Mouse (Mus musculus) brown adipose tissue, adult 24 weeks (tissue): ENCODE measurements around the gene Ldah. TPM values are rescaled to one million over a fixed set of nuclear protein-coding genes. Genes with fewer than 3 reads are reported as not detected.
"Not testable (repeated sequence)": the region's sequence is repeated elsewhere in the genome, so short reads cannot be mapped to it uniquely, and the experiment has no call there.

Experiments
- H3K27ac ChIP-seq: fragments of 200-500 bp; replicated peaks from 2 replicates; pipeline ENCODE4 v1.5.1; 2012; ENCODE audit warnings: low read depth, mild to moderate bottlenecking, low read length
- H3K4me1 ChIP-seq: fragments of 200-500 bp; 2 replicates; pipeline ENCODE4 v1.6.1; 2012; ENCODE audit warnings: low read length, mixed read lengths; ENCODE audit not compliant: control insufficient read depth, insufficient read depth, insufficient read length
- H3K4me3 ChIP-seq: fragments of 200-500 bp; 2 replicates; pipeline ENCODE4 v1.5.1; 2012; ENCODE audit warnings: low read depth, mild to moderate bottlenecking, low read length, moderate library complexity; ENCODE audit not compliant: insufficient read depth
- polyA plus RNA-seq: library from polyadenylated mRNA; stranded (reverse); fragments of >200 nt; gene quantifications from 2 replicates; pipeline ENCODE4 v1.2.4, GENCODE M21; 2012; ENCODE audit not compliant: missing spikeins, insufficient read depth, insufficient read length

Ldah gene
- polyA plus RNA-seq: 43.6 and 55.7 TPM in 2 replicates

DNA sequence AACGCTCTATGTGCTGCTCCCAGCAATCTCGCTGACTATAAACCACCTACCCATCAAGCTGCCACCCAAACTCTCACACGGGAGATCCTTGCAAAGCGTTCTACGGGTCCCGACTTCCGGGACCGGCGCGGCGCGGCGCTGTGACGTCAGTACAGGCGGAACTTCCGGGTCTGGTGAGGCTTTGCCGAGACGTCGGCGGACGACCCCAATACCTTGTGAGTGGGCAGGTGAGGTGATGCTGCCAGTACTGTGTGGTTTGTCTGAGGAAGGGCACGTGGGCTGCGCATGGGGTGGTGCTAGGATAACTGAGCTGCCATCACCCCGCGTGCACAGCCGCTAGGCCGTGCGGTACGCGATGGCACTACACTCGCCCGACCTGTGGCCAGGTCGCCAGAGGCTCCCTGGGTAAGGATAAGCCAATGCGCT is at the start of gene Ldah:
Ldah (plus strand) TSS at position 130 of the 426 bp plus-strand sequence.
- Histone ChIP-seq H3K4me3 (peak within 1 kb of the TSS; percentile 100), H3K4me1 (no peaks in the 10 kb centered on the region), H3K27ac (peak within 1 kb of the TSS; percentile 74)

DNA sequence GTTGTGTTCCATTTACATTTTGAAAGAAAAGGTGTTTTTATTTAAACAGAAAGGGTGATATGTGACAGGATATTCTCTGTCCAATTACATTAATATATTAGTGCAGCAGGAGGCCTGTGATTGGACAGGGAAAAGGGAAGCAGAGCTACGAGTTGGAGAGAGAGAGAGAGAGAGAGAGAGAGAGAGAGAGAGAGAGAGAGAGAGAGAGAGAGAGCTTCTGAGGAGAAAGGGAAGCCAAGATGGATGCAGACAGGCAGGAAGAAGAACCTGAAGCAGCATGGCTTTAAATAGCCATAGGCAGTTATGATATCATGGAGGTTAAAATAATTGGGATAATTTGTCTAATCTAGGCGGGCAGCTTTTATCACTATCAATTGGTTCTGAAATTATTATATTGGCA is 40.2 kb upstream of the Ldah start:
- Histone ChIP-seq H3K4me3 (no peak overlapping the region), H3K4me1 (no peaks in the 10 kb centered on the region), H3K27ac (no peak overlapping the region)

DNA sequence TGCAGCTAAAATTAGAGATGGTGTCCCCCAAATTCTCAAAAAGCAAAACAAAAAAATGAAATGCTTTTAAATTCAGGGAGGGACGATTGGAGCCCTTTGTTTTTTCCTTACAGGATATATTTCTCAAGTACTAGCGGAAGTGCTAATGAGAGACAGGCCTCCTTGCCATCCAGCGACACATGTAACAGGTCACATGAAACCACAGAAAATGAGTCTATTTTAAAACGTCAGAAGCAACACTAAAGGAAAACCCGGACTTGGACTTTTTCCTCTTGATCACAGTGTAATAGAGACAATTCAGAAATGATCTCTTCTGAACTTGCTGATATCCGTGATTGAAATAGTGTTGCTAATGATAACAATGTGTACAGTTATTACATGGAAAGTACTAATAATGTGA is 27.0 kb upstream of the Ldah start:
- Histone ChIP-seq H3K4me1 (no peaks in the 10 kb centered on the region), H3K4me3 (no peak overlapping the region), H3K27ac (no peak overlapping the region)

DNA sequence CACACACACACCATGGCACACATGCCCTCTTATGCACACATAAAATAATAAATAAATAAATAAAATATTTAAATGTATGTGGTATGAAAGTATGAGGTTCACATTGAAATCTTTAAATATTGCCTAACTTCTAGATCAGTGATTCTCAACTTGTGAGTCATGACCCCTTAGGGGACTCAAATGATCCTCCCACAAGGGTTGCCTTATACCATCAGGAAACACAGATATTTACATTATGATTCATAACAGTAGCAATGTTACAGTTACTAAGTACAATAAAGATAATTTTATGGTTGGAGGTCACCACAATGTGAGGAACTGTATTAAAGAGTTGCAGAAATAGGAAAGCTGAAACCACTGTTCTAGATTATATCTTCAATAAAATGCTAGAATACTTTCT is 26.2 kb upstream of the Ldah start:
- no peaks in the 10 kb centered on the region for H3K4me1 ChIP-seq
- H3K4me3 ChIP-seq: no peak overlapping the region
- no peak overlapping the region for H3K27ac ChIP-seq

DNA sequence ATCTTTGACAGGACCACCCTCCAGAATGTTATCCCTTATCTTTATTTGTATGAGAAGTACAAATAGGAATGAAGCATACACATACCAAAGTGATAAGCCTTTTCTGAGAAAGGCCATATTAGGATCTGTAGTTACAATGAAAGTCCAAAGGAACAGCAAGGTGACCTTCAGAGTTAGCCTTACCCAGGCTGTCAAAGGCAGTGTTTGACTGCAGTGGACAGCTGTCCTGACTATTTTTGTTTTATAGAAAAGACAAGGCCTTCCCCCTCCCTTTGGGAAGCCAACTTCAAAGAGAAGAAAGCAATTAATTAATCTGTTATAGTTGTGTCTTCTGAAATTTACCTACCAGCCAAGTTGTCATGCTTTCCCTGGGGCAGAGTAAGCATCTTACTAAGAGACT is 23.4 kb upstream of the Ldah start:
- Histone ChIP-seq H3K4me3 (no peak overlapping the region), H3K4me1 (no peaks in the 10 kb centered on the region), H3K27ac (no peak overlapping the region)

DNA sequence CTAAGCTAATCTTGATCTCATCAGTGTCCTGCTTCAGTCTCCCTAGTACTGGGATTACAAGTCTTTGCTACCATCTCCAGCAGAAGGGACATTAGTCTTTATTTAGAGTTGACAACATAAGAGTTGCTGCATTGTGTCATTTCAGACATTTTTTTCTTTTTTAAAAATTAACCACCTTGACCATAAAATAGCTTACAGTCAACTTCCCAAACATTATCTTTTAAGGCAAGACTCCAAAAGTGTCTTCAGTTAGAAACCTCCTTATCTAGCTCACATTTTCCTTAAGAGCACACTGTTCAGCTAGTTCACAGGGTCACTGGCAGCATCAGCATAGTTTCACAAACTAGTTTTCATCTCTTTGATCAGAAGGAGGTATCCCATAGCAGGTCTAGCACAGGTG is 19.7 kb upstream of the Ldah start:
- Histone ChIP-seq H3K4me3 (no peak overlapping the region), H3K27ac (no peak overlapping the region), H3K4me1 (no peaks in the 10 kb centered on the region)

DNA sequence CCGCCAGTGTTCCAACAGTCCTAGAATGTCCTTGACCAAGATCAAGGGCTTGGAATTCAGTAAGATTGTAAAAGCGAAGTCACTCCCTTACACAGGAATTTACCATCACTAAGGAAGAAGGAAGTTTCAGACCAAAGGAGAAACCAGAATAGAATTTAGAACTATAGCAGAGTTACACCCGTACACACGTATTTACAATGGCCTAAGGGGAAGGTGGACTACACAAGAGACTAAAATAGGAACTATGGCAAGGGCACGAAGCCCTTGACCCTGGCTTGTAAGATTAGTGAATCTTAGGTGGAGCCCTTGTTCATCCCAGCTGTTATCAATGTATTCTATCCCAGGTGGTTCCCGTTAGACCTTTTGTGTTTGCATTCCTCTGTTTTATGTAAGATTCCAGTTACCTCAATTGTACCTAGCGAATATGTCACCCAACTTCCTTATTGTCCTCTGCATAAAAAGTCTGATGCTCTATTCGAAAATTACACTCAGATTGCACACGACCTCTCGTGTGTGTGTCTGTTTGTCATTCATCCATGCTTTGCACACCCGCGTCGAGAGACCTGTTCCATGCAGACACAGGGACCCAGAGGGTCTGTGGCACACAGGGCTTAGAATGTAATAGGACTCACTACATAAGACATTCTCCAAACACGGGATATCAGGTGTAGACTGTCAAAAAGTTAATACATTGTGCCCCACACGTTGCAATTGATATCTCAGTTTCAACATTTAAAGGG is 18.9 kb upstream of the Ldah start:
- H3K4me1 ChIP-seq, H3K4me3 ChIP-seq, H3K27ac ChIP-seq: not testable (repeated sequence)

DNA sequence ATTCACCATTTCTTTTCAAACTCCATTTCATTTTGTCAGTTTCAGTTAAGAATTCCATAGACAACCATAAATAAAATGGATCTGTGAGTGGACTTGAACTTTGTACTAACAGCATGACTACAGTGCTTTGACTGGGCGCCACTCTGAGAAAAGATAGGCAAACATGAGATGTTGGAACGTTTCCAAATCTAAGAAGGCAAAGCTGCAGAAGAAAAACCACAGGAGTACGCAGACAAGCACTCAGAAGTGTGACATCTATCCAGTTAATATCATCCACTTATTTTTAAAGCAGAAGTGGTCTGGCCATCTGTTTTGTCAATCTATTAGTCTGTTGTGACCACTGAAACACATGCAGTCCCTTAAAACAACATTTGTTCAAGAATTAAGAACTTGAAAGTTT is 18.2 kb upstream of the Ldah start:
- no peaks in the 10 kb centered on the region for H3K4me1 ChIP-seq
- H3K27ac ChIP-seq: no peak overlapping the region
- no peak overlapping the region for H3K4me3 ChIP-seq

DNA sequence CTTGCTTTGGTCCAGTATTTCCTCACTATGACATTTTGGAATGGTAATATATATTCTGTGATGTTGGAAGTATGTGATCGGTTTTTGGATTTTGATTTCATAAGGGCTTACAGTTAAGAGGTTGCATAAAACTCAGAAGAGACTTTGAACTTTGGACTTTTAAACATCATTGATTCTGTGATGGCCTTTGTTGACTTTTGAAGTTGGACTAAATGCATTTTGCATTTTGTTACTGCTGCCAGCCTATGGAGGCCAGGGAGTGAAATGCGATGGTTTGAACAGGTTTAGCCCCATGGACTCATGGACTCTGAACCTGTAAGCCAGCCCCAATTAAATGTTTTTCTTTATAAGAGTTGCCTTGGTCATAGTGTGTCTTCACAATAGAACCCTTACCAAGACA is 2.2 kb upstream of the Ldah start:
- Histone ChIP-seq H3K27ac (no peak overlapping the region), H3K4me3 (no peak overlapping the region), H3K4me1 (no peaks in the 10 kb centered on the region)

DNA sequence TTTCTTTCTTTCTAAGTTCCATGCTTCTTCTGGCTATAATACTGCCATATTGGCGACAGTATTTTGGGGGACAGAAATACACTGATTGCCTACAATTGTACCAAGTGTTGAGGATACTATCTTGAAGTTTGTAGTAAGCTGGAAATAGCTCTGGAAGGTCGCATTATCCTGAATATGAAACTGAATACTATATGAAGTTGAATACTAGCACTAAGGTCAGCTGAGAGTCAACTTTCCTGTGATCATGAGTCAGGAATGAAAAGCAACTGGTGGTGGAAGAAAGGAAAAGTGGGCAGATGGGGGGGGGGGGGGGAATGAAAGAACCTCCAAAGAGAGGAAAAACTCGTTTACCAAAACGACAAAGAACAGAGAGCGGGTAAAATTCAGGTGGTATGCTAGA is 329 bp upstream of the Ldah start:
- Histone ChIP-seq H3K4me1 (no peaks in the 10 kb centered on the region), H3K4me3 (peak overlapping the region; percentile 100), H3K27ac (peak overlapping the region; percentile 25; the same call in 1 of the 2 replicates)

DNA sequence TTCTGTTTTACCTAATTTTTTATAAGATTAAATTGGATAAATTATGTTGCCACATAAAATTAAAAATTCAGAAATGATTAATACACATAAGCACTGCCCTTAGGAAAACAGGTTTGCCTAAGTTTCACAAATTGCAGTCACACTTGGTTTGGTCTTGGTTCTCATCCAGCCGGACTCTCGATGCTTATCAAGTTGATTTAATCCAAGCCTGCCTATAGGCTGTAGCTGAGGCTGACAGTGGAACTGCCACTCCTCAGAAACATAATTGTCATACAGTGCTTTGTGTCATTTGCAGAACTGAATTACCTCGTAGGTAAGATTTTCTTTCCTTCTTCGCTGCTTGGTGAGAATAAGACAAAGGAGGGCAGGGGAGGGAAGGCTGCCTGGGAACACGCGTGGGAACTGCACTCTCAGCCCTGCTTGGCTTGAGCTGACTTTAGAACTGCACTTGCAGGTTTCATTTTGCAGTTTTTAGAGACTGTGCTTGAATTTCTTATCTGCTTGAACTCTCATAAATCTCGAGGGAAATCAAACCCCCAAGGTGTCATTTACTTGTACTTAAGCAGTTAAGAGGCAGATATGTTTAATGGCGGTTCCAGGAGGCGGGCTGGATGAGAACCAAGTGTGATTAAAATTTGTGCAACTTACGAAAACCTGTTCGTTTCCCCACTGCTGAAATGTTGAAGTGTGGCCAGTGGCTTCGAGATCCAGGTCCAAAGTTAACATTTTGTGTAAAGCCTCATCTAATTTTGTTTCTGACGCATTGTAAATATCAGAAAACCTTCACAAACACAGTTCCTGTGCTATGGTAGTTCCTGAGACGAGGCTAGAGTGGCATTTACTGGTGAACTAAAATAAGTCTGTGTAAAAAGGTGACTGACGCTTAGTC is 8.7 kb downstream of the Ldah start:
- Histone ChIP-seq H3K4me3 (0 out of 2 replicates have a peak overlapping the region, but pooled peaks have one; percentile 6), H3K27ac (no peak overlapping the region)

DNA sequence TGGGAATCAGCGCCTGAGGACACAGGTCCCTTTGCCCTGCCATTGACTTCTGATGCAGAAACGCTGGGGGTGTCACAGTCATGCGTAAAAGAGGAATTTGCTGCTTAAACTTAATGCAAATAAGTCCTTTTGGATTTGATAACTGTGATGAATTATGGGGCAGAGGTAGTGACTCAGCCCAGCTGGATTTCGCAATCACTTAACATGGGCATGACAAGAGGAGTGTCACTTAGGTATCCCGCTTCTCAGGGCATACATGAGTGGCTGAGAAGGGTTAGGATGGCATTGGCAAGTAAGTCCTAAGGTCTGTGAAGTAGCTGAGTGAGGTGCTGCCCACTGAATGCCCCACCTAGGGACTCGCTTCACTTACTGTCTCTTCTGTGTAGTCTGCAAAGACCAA is 15.1 kb downstream of the Ldah start:
- no peak overlapping the region for H3K27ac ChIP-seq
- no peaks in the 10 kb centered on the region for H3K4me1 ChIP-seq
- no peak overlapping the region for H3K4me3 ChIP-seq

More for the DNA sequence above, 8.7 kb downstream of the Ldah start:
- no peaks in the 10 kb centered on the region for H3K4me1 ChIP-seq

DNA sequence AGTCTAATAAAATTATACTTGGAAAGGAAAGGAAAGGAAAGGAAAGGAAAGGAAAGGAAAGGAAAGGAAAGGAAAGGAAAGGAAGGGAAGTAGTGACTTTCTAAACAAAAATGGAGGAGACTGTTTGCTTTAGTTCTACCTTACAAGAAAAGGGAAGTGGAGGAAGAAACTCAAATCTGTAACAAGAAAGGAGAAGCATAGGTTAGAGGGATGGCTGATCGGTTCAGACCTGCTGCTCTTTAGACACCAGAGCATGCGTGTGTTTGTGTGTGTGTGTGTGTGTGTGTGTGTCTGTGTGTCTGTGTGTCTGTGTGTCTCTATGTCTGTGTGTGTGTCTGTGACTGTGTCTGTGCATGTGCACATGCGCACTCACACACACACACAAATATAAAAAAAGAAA is 23.2 kb downstream of the Ldah start:
- no peaks in the 10 kb centered on the region for H3K4me1 ChIP-seq
- H3K4me3 ChIP-seq: no peak overlapping the region
- H3K27ac ChIP-seq: no peak overlapping the region

DNA sequence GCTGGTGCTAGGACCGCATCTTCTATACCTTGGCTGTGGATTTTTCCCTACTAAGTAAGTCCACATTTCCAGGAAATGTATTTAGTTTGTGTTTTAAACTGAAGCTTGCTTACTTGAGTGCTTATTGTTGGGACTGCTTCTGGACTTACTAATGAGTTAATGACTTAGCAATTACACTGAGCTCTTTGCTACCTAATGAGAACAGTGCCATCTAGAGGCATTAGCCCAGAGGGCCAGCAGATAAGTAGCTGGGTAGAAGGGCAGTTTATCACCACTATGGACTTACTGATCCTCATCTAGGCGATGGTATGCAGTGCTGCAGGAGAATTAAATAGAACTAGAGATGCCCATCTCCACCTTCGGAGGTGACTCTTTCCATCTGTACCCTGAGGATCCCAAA is 24.8 kb downstream of the Ldah start:
- Histone ChIP-seq H3K4me3 (no peak overlapping the region), H3K4me1 (no peaks in the 10 kb centered on the region), H3K27ac (no peak overlapping the region)

DNA sequence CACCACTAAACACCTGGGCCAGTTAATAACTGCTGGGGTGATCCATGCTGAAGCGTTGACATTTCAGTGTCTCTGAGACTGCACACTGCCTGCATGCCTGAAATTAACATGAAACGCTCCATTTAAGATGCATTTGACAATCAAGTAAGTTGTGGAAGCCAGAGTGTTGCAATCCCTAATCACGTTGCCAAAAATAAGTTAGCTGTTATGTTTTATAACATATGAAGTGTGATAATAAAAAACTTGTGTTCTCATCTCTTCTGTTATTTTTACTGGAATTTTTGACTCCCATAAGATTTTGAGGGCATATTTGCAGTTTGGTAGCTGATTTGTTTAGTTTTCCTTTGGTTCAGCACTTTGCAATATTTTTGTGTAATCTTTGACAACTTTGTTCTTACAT is 34.3 kb downstream of the Ldah start:
- no peak overlapping the region for H3K27ac ChIP-seq
- H3K4me3 ChIP-seq: no peak overlapping the region
- no peaks in the 10 kb centered on the region for H3K4me1 ChIP-seq
